10 mouse cellular contexts compared by ENCODE assay signal in genomic region chrX:140511687-140512651, GRCm38 (mm10). TPM values are rescaled to one million over a fixed set of nuclear protein-coding genes. Genes with fewer than 3 reads are reported as not detected.
DNase-seq lines count a peak whose midpoint lies in the region; ATAC-seq and TF ChIP-seq lines count a peak whose summit lies in the region.
"Had no signal": no experiment of that assay in that cellular context is flagged by ENCODE, and none has a peak within 500 bp of the region (broad histone marks: within the 10 kb centered on the region; RNA-seq: fewer than 3 reads in every experiment).

No protein-coding gene starts in this region.

- H3K27me3 ChIP-seq in kidney, adult 2 months (replicated peaks; ENCODE audit: control insufficient read depth, insufficient read depth, low read length): no peaks in the 10 kb centered on the region
- peaks cover 96% of the 10 kb centered on the region for H3K27me3 ChIP-seq in midbrain, embryonic 10.5 days (ENCODE audit: low read depth, poor library complexity, severe bottlenecking)
- peaks cover 21% of the 10 kb centered on the region for H3K27me3 ChIP-seq in midbrain, embryonic 15.5 days (replicated peaks)
- no peaks in the 10 kb centered on the region; the same call in 1 of the 2 replicates for H3K27me3 ChIP-seq in intestine, embryonic 15.5 days (replicated peaks)
- H3K27me3 ChIP-seq in small intestine, adult 2 months (ENCODE audit: control insufficient read depth, insufficient read depth, low read length): no peaks in the 10 kb centered on the region

- no peak for TF ChIP-seq CTCF in kidney, adult 2 months (conservative IDR thresholded peaks at IDR 0.05; ENCODE audit: insufficient read depth, insufficient read length, low read depth, low read length)
- TF ChIP-seq CTCF in small intestine, adult 2 months (IDR thresholded peaks at IDR 0.05; ENCODE audit: extremely low read depth, insufficient read length, insufficient replicate concordance, low read depth, low read length): no peak

- 45% methylated on average over 7 of the region's 7 CpGs for WGBS in kidney, adult 2 months
- 39% methylated on average over 7 of the region's 7 CpGs for WGBS in midbrain, embryonic 10.5 days
- WGBS in midbrain, embryonic 15.5 days: 48% methylated on average over 7 of the region's 7 CpGs
- 59% methylated on average over 7 of the region's 7 CpGs for WGBS in intestine, embryonic 15.5 days
- WGBS in small intestine, adult 2 months: 34% methylated on average over 7 of the region's 7 CpGs

- no peak overlapping the region for H3K4me2 ChIP-seq in midbrain, embryonic 15.5 days
- peak overlapping the region; percentile 55; the same call in 1 of the 2 replicates for H3K4me2 ChIP-seq in intestine, embryonic 15.5 days (replicated peaks)

- H3K36me3 ChIP-seq in kidney, adult 2 months (ENCODE audit: control insufficient read depth, insufficient read depth, low read length): no peaks in the 10 kb centered on the region
- no peaks in the 10 kb centered on the region for H3K36me3 ChIP-seq in midbrain, embryonic 10.5 days
- no peaks in the 10 kb centered on the region for H3K36me3 ChIP-seq in midbrain, embryonic 15.5 days (replicated peaks)
- no peaks in the 10 kb centered on the region for H3K36me3 ChIP-seq in intestine, embryonic 15.5 days
- H3K36me3 ChIP-seq in small intestine, adult 2 months (ENCODE audit: control insufficient read depth, insufficient read depth, low read length): no peaks in the 10 kb centered on the region
- H3K36me3 ChIP-seq: hindbrain, embryonic 12.5 days; liver, embryonic 15.5 days had no signal

- no peak overlapping the region for H3K9ac ChIP-seq in midbrain, embryonic 15.5 days
- no peak overlapping the region for H3K9ac ChIP-seq in intestine, embryonic 15.5 days
- H3K9ac ChIP-seq: hindbrain, embryonic 12.5 days; liver, embryonic 15.5 days had no signal

- peak; percentile 60 for DNase-seq in kidney, adult 2 months
- no peak for DNase-seq in kidney, adult 8-10 months
- peak; percentile 39 for DNase-seq in midbrain, embryonic 10.5 days (ENCODE audit: low spot score)
- no peak for DNase-seq in frontal cortex, postnatal 36 days (ENCODE audit: low spot score in 2 of 2)
- DNase-seq: thymus, postnatal 36 days had no signal

- peak overlapping the region; percentile 75 for H3K27ac ChIP-seq in kidney, adult 2 months (ENCODE audit: insufficient read depth, low read depth, low read length)
- peak overlapping the region; percentile 74 for H3K27ac ChIP-seq in midbrain, embryonic 10.5 days (replicated peaks)
- no peak overlapping the region for H3K27ac ChIP-seq in midbrain, embryonic 15.5 days
- H3K27ac ChIP-seq in intestine, embryonic 15.5 days: no peak overlapping the region
- H3K27ac ChIP-seq in small intestine, adult 2 months (ENCODE audit: insufficient read depth, low read depth, low read length): peak overlapping the region; percentile 88
- H3K27ac ChIP-seq: hindbrain, embryonic 12.5 days; liver, embryonic 15.5 days had no signal

- no peak for TF ChIP-seq POLR2A in kidney, adult 2 months (IDR thresholded peaks at IDR 0.05; ENCODE audit: low read depth, low read length)
- TF ChIP-seq POLR2A in small intestine, adult 2 months (IDR thresholded peaks at IDR 0.05; ENCODE audit: low read depth, low read length): no peak

- ATAC-seq in midbrain, embryonic 15.5 days (replicated peaks): no peak
- ATAC-seq in intestine, embryonic 15.5 days: peak; percentile 43; the same call in 1 of the 2 replicates

- H3K9me3 ChIP-seq in midbrain, embryonic 10.5 days (replicated peaks): no peaks in the 10 kb centered on the region
- no peaks in the 10 kb centered on the region for H3K9me3 ChIP-seq in midbrain, embryonic 15.5 days
- H3K9me3 ChIP-seq in intestine, embryonic 15.5 days: no peaks in the 10 kb centered on the region
- H3K9me3 ChIP-seq: hindbrain, embryonic 12.5 days; liver, embryonic 15.5 days had no signal

- H3K4me1 ChIP-seq in kidney, adult 2 months (ENCODE audit: control insufficient read depth, insufficient read depth, low read length): peaks cover 24% of the 10 kb centered on the region; the same call in 1 of the 2 replicates
- H3K4me1 ChIP-seq in midbrain, embryonic 10.5 days: peaks cover 43% of the 10 kb centered on the region
- no peaks in the 10 kb centered on the region for H3K4me1 ChIP-seq in midbrain, embryonic 15.5 days
- no peaks in the 10 kb centered on the region for H3K4me1 ChIP-seq in intestine, embryonic 15.5 days (replicated peaks)
- peaks cover 21% of the 10 kb centered on the region for H3K4me1 ChIP-seq in small intestine, adult 2 months (ENCODE audit: control insufficient read depth, insufficient read depth, insufficient read length, low read length)

- no peak overlapping the region for H3K4me3 ChIP-seq in kidney, adult 2 months (ENCODE audit: insufficient read depth, low read depth, low read length)
- no peak overlapping the region for H3K4me3 ChIP-seq in midbrain, embryonic 10.5 days
- H3K4me3 ChIP-seq in midbrain, embryonic 15.5 days: no peak overlapping the region
- no peak overlapping the region for H3K4me3 ChIP-seq in intestine, embryonic 15.5 days (replicated peaks)
- H3K4me3 ChIP-seq in small intestine, adult 2 months (ENCODE audit: low read depth, low read length): no peak overlapping the region
- H3K4me3 ChIP-seq: liver, embryonic 15.5 days had no signal

RNA-seq across cellular contexts. Expression of gene Prps1, which starts 55.6 kb away (rescaled TPM):
- 12.1 and 16.5 TPM in 2 replicates for polyA plus RNA-seq in kidney, adult 2 months (2012; rRNA removed)
- 84.9 and 90.4 TPM in 2 replicates for polyA plus RNA-seq in midbrain, embryonic 10.5 days (2016; fragmentation: Nextera tagmentation; extraction: Ambion mirVana)
- 78.5 and 78.9 TPM in 2 replicates for polyA plus RNA-seq in midbrain, embryonic 15.5 days (2015; fragmentation: Nextera tagmentation; extraction: Ambion mirVana)
- polyA plus RNA-seq in intestine, embryonic 15.5 days (2015; fragmentation: Nextera tagmentation; extraction: Ambion mirVana): 20.8 and 21.3 TPM in 2 replicates
- 1.7 and 3.4 TPM in 2 replicates for polyA plus RNA-seq in small intestine, adult 2 months (2012; rRNA removed)

Comparison
In these comparisons a context has a peak if more than half of its experiments do, and no peak if none do; other contexts are left out.
1. DNase-seq: peak in kidney, adult 2 months (single experiment) and midbrain, embryonic 10.5 days (single experiment); none in kidney, adult 8-10 months (0 of 2) and frontal cortex, postnatal 36 days (0 of 2).
2. H3K27ac ChIP-seq: peak in kidney, adult 2 months (single experiment), midbrain, embryonic 10.5 days (single experiment) and small intestine, adult 2 months (single experiment); none in midbrain, embryonic 15.5 days (single experiment) and intestine, embryonic 15.5 days (single experiment).